Mouse (Mus musculus): ENCODE measurements at regions not wholly inside any gene's neighbourhood (a gene's known extent, or its start where the extent isn't known, plus 50 kb on each side); places are given as distances from the start of the nearest gene placed in this dataset.

DNA sequence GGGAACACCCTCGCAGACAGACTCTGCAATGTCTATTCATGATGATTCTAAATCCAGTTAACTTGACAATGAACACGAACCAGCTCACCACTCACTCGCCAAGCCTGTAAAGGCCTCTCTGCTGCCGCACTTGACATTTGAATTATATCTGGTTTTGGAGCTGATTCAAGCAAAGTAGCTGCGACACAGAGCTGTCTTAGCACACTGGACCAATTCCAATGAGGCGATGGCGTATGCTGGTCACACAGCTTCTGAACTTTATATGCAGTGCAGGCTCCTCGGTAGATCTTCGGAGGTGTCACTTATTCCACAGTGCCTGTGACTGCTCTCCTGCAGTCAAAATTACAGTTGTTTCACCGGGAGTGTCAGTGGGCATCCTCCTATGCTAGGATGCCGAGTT, 115.4 kb downstream of the Hhipl2 start:
- no peak overlapping the region for H3K4me3 ChIP-seq (ENCODE audit: low read depth, low read length)
- no peak for ATAC-seq (ENCODE audit: low read depth)
- H3K4me2 ChIP-seq (ENCODE audit: low read depth, low read length): no peak overlapping the region
- H3K9me3 ChIP-seq (replicated peaks; ENCODE audit: control insufficient read depth, low read length): no peaks in the 10 kb centered on the region
- H3K27me3 ChIP-seq (ENCODE audit: control insufficient read depth, insufficient read depth, low read depth, low read length): no peaks in the 10 kb centered on the region
- no peaks in the 10 kb centered on the region for H3K4me1 ChIP-seq (ENCODE audit: control insufficient read depth, low read depth, low read length)
- no peak overlapping the region for H3K27ac ChIP-seq (ENCODE audit: low read length)
- H3K36me3 ChIP-seq (ENCODE audit: control insufficient read depth, insufficient read depth): no peaks in the 10 kb centered on the region
- whole genome bisulfite sequencing (ENCODE audit: insufficient replicate concordance): 68% methylated on average over 11 of the region's 11 CpGs
- H3K9ac ChIP-seq (ENCODE audit: low read depth, low read length): no peak overlapping the region

DNA sequence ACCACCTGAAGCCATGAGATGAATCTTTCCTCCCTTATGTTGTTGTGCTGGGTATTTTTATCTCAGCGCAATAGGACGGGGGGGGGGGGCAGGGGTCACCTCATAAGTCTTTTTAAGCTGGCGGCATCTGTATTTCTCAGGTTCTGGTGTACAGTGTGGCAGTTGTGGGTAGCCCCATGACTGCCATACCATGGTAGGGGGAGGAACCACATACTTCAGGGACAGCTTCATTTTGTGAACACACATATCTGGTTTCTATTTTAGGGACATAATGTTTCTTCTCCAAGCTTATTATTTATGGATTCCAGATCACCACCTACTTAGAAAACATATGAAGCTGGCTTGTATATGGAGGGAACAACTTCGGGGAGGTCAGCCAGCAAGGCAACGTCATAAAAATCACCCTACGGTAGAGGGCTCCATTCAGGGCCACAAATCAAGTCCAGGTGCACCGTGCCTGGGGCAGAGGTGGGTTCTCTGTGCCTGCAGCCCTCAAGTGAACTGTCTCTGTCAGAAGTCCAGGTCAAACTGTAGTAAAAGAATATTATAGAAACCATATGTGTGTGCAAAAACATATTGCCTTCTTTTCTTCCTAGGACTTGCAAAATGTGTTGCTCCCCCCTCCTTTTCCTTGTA, 130.9 kb downstream of the Hhipl2 start:
- Histone ChIP-seq H3K9ac (ENCODE audit: low read depth, low read length) (no peak overlapping the region), H3K4me2 (ENCODE audit: low read depth, low read length) (no peak overlapping the region), H3K9me3 (replicated peaks; ENCODE audit: control insufficient read depth, low read length) (no peaks in the 10 kb centered on the region), H3K4me1 (ENCODE audit: control insufficient read depth, low read depth, low read length) (no peaks in the 10 kb centered on the region), H3K4me3 (ENCODE audit: low read depth, low read length) (no peak overlapping the region), H3K27ac (ENCODE audit: low read length) (no peak overlapping the region), H3K36me3 (ENCODE audit: control insufficient read depth, insufficient read depth) (no peaks in the 10 kb centered on the region), H3K27me3 (ENCODE audit: control insufficient read depth, insufficient read depth, low read depth, low read length) (no peaks in the 10 kb centered on the region)
- 65% methylated on average over 7 of the region's 7 CpGs for WGBS (ENCODE audit: insufficient replicate concordance)
- ATAC-seq (ENCODE audit: low read depth): no peak

DNA sequence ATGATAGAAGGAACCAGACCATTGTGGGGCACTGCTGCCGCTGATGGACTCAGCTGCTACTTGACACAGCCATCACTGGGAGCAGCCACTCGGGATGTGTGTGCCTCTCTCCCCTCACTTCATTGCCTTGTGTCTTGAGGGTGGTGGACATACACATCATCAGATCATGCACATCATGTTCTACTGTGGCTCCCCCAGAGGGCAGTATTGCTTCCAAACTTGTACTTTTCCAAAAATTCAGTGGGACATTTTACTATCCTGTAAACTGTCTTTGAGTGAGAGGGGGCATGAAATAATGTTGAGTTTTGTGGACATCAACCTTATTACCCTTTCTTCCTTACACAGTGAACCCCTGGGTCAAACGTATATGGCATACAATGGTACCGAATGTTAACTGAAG, 134.6 kb downstream of the Hhipl2 start:
- Histone ChIP-seq H3K4me2 (ENCODE audit: low read depth, low read length) (no peak overlapping the region), H3K27me3 (ENCODE audit: control insufficient read depth, insufficient read depth, low read depth, low read length) (no peaks in the 10 kb centered on the region), H3K4me3 (ENCODE audit: low read depth, low read length) (no peak overlapping the region), H3K9ac (ENCODE audit: low read depth, low read length) (no peak overlapping the region), H3K9me3 (replicated peaks; ENCODE audit: control insufficient read depth, low read length) (no peaks in the 10 kb centered on the region), H3K36me3 (ENCODE audit: control insufficient read depth, insufficient read depth) (no peaks in the 10 kb centered on the region), H3K27ac (ENCODE audit: low read length) (no peak overlapping the region), H3K4me1 (ENCODE audit: control insufficient read depth, low read depth, low read length) (no peaks in the 10 kb centered on the region)
- WGBS (ENCODE audit: insufficient replicate concordance): 83% methylated on average over 4 of the region's 4 CpGs
- no peak for ATAC-seq (ENCODE audit: low read depth)

DNA sequence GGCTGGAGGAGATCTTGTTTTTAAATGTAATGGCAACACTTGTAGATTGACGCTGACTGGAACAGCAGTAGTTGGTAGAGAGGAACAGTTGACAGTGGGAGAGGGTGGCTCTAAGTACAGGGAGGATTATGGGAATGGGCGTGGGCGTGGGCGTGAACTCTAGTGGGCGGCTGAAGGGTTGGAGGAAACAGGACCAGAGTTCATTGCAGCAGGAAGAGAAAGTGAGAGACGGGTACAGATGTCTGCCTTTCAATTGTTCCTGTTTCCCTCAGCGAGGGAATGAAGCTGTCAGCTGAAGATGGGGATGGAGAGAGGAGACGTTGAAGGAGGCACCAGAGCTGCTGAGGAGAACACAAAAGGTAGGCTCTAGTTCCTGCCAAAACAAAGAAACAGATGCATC, 135.2 kb downstream of the Hhipl2 start:
- WGBS (ENCODE audit: insufficient replicate concordance): 50% methylated on average over 8 of the region's 8 CpGs
- H3K27ac ChIP-seq (ENCODE audit: low read length): no peak overlapping the region

DNA sequence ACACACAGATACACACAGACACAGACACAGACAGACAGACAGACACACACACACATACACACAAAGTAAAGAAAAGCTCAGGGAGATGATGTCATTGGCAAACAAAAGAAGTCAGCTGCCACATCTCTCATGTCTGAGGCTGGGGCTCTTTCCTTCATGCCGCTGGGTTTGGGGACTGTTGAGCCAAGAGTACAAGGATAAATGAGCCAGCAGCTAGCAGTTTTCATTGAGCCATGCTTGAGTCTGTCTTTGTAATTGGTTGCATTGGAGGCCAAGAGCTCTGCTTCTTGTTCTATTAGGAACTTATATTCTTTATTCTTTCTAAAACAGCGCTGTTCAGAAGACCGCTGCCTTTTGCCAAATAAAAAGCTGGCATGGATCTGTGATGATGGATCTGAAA, 144.8 kb downstream of the Hhipl2 start:
- Histone ChIP-seq H3K4me3 (ENCODE audit: low read depth, low read length) (no peak overlapping the region), H3K4me2 (ENCODE audit: low read depth, low read length) (no peak overlapping the region), H3K9me3 (replicated peaks; ENCODE audit: control insufficient read depth, low read length) (no peaks in the 10 kb centered on the region; the same call in 1 of the 2 replicates), H3K9ac (ENCODE audit: low read depth, low read length) (no peak overlapping the region), H3K36me3 (ENCODE audit: control insufficient read depth, insufficient read depth) (no peaks in the 10 kb centered on the region), H3K27me3 (ENCODE audit: control insufficient read depth, insufficient read depth, low read depth, low read length) (no peaks in the 10 kb centered on the region), H3K27ac (ENCODE audit: low read length) (no peak overlapping the region), H3K4me1 (ENCODE audit: control insufficient read depth, low read depth, low read length) (no peaks in the 10 kb centered on the region)
- 72% methylated on average over 3 of the region's 3 CpGs for WGBS (ENCODE audit: insufficient replicate concordance)
- no peak for ATAC-seq (ENCODE audit: low read depth)

More for the DNA sequence above, 135.2 kb downstream of the Hhipl2 start:
- Histone ChIP-seq H3K4me3 (ENCODE audit: low read depth, low read length) (no peak overlapping the region), H3K9ac (ENCODE audit: low read depth, low read length) (no peak overlapping the region), H3K4me2 (ENCODE audit: low read depth, low read length) (no peak overlapping the region), H3K36me3 (ENCODE audit: control insufficient read depth, insufficient read depth) (no peaks in the 10 kb centered on the region), H3K27me3 (ENCODE audit: control insufficient read depth, insufficient read depth, low read depth, low read length) (no peaks in the 10 kb centered on the region), H3K4me1 (ENCODE audit: control insufficient read depth, low read depth, low read length) (no peaks in the 10 kb centered on the region), H3K9me3 (replicated peaks; ENCODE audit: control insufficient read depth, low read length) (no peaks in the 10 kb centered on the region)
- ATAC-seq (ENCODE audit: low read depth): no peak

- Histone ChIP-seq H3K27me3 (ENCODE audit: control insufficient read depth, insufficient read depth, low read depth, low read length) (no peaks in the 10 kb centered on the region), H3K9me3 (replicated peaks; ENCODE audit: control insufficient read depth, low read length) (no peaks in the 10 kb centered on the region), H3K9ac (ENCODE audit: low read depth, low read length) (no peak overlapping the region), H3K27ac (ENCODE audit: low read length) (no peak overlapping the region), H3K4me2 (ENCODE audit: low read depth, low read length) (no peak overlapping the region), H3K4me3 (ENCODE audit: low read depth, low read length) (no peak overlapping the region), H3K36me3 (ENCODE audit: control insufficient read depth, insufficient read depth) (no peaks in the 10 kb centered on the region), H3K4me1 (ENCODE audit: control insufficient read depth, low read depth, low read length) (no peaks in the 10 kb centered on the region)
- WGBS (ENCODE audit: insufficient replicate concordance): 56% methylated on average over 10 of the region's 10 CpGs
- no peak for ATAC-seq (ENCODE audit: low read depth)
Measured at GRCm38 (mm10) chr1:183573621-183574585, 155.9 kb downstream of the Hhipl2 start.

DNA sequence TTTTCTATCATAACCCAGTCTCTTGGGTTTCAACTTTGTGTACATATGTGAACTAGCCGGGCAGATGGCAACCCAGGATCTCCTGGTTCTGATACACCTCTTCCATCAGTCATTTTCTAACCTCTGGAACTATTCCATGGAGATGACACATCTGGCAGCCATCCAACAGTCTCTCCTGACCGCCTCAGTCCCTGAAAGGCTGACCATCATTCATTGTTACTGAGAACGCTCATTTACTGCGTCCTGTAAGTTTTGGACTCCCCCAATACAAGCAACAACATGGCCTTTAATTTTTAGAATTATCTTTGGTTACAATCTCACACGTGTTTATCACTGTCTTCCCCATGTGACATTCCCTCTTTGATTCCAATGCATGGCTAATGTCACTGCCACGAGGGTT, 166.8 kb downstream of the Hhipl2 start:
- no peaks in the 10 kb centered on the region for H3K27me3 ChIP-seq (ENCODE audit: control insufficient read depth, insufficient read depth, low read depth, low read length)
- H3K4me1 ChIP-seq (ENCODE audit: control insufficient read depth, low read depth, low read length): no peaks in the 10 kb centered on the region
- H3K4me3 ChIP-seq (ENCODE audit: low read depth, low read length): no peak overlapping the region
- H3K36me3 ChIP-seq (ENCODE audit: control insufficient read depth, insufficient read depth): no peaks in the 10 kb centered on the region
- 52% methylated on average over 6 of the region's 6 CpGs for WGBS (ENCODE audit: insufficient replicate concordance)
- H3K9ac ChIP-seq (ENCODE audit: low read depth, low read length): no peak overlapping the region
- H3K9me3 ChIP-seq (replicated peaks; ENCODE audit: control insufficient read depth, low read length): no peaks in the 10 kb centered on the region
- no peak for ATAC-seq (ENCODE audit: low read depth)
- H3K4me2 ChIP-seq (ENCODE audit: low read depth, low read length): no peak overlapping the region
- H3K27ac ChIP-seq (ENCODE audit: low read length): no peak overlapping the region

DNA sequence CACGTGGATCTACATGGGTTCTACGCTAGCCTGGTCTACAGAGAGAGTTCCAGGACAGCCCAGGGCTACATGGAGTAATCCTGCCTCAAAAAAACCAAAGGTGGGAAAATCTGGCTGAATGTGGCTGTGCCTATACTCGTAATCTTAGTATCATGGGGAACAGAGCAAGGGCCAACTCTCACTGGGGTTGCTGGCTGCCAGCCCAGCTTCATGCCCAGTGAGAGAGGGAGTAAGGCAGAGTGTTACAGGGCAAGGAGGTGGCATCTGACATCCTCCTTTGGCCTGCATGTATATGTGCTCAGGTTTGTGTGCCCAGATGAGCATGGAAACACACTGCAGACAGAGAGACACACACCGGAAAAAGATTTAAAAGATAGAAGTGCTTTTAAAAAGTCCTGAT, 168.4 kb downstream of the Hhipl2 start:
- Histone ChIP-seq H3K27me3 (ENCODE audit: control insufficient read depth, insufficient read depth, low read depth, low read length) (no peaks in the 10 kb centered on the region), H3K4me1 (ENCODE audit: control insufficient read depth, low read depth, low read length) (no peaks in the 10 kb centered on the region), H3K36me3 (ENCODE audit: control insufficient read depth, insufficient read depth) (no peaks in the 10 kb centered on the region), H3K9me3 (replicated peaks; ENCODE audit: control insufficient read depth, low read length) (no peaks in the 10 kb centered on the region), H3K4me2 (ENCODE audit: low read depth, low read length) (no peak overlapping the region), H3K4me3 (ENCODE audit: low read depth, low read length) (no peak overlapping the region), H3K9ac (ENCODE audit: low read depth, low read length) (no peak overlapping the region), H3K27ac (ENCODE audit: low read length) (no peak overlapping the region)
- 53% methylated on average over 4 of the region's 4 CpGs for WGBS (ENCODE audit: insufficient replicate concordance)
- ATAC-seq (ENCODE audit: low read depth): no peak

DNA sequence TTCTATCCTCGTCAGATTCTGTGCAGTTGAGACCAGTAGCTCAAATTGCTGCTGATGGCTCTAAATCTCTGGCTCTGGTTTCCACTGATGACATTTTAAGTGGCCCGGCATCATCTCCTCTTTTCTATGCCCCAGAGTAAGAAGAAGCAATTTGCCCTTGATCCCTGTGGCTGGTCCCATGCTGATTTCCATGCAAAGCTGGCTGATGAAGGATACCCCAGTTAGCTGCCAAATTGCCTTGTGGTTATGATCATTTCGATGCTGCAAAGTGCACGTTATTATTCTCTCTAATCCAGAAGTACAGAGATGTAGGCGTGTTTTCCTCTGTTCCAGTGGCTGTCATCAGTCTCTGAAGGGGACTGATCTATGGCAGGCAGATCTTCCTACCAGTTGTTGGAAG, 177.3 kb downstream of the Hhipl2 start:
- no peaks in the 10 kb centered on the region for H3K9me3 ChIP-seq (replicated peaks; ENCODE audit: control insufficient read depth, low read length)
- WGBS (ENCODE audit: insufficient replicate concordance): 60% methylated on average over 5 of the region's 5 CpGs
- no peak overlapping the region for H3K9ac ChIP-seq (ENCODE audit: low read depth, low read length)
- no peak overlapping the region for H3K4me3 ChIP-seq (ENCODE audit: low read depth, low read length)
- no peak overlapping the region for H3K27ac ChIP-seq (ENCODE audit: low read length)
- no peaks in the 10 kb centered on the region for H3K27me3 ChIP-seq (ENCODE audit: control insufficient read depth, insufficient read depth, low read depth, low read length)
- H3K36me3 ChIP-seq (ENCODE audit: control insufficient read depth, insufficient read depth): no peaks in the 10 kb centered on the region
- no peak for ATAC-seq (ENCODE audit: low read depth)
- H3K4me1 ChIP-seq (ENCODE audit: control insufficient read depth, low read depth, low read length): no peaks in the 10 kb centered on the region
- H3K4me2 ChIP-seq (ENCODE audit: low read depth, low read length): no peak overlapping the region

Data from liver, embryonic 16.5 days (tissue).